Mouse (Mus musculus) stomach, embryonic 16.5 days (tissue): ENCODE results near the gene Ston2. TPM values are rescaled to one million over a fixed set of nuclear protein-coding genes. Genes with fewer than 3 reads are reported as not detected.

ENCODE experiments used
- ATAC-seq: fragments of 200-750 bp; cut with Nextera tagmentation; 2 replicates; pipeline ENCODE4 v1.8.0; 2017; ENCODE audit warnings: moderate number of reproducible peaks, moderate TSS enrichment; ENCODE audit not compliant: insufficient read depth, low FRiP score
- H3K27ac ChIP-seq: fragments of 300-500 bp; sonication (generic); 2 replicates; pipeline ENCODE4 v1.5.1; 2014; ENCODE audit warnings: low read length
- H3K27me3 ChIP-seq: fragments of 300-500 bp; sonication (generic); 2 replicates; pipeline ENCODE4 v1.6.1; 2014; ENCODE audit warnings: low read length, control low read depth, mixed read lengths; ENCODE audit not compliant: control insufficient read depth, insufficient read depth
- H3K36me3 ChIP-seq: fragments of 300-500 bp; sonication (generic); 2 replicates; pipeline ENCODE4 v1.6.1; 2014; ENCODE audit warnings: low read length; ENCODE audit not compliant: control insufficient read depth, insufficient read depth
- H3K4me1 ChIP-seq: fragments of 300-500 bp; sonication (generic); 2 replicates; pipeline ENCODE4 v1.6.1; 2014; ENCODE audit warnings: low read length, control low read depth, mixed read lengths; ENCODE audit not compliant: control insufficient read depth, insufficient read depth
- H3K4me2 ChIP-seq: fragments of 300-500 bp; sonication (generic); 2 replicates; pipeline ENCODE4 v1.6.1; 2014; ENCODE audit warnings: low read depth, low read length, mixed read lengths
- H3K4me3 ChIP-seq: fragments of 300-500 bp; sonication (generic); replicated peaks from 2 replicates; pipeline ENCODE4 v1.5.1; 2014; ENCODE audit warnings: mild to moderate bottlenecking, low read length
- H3K9ac ChIP-seq: fragments of 300-500 bp; sonication (generic); 2 replicates; pipeline ENCODE4 v1.6.1; 2014; ENCODE audit warnings: low read length
- H3K9me3 ChIP-seq: fragments of 300-500 bp; sonication (generic); replicated peaks from 2 replicates; pipeline ENCODE4 v1.6.1; 2016; ENCODE audit warnings: low read length, control low read depth; ENCODE audit not compliant: control insufficient read depth
- WGBS: fragments of 180-500 bp; shearing (Covaris S2); extraction: QIAGEN DNeasy Blood & Tissue Kit; methylation state at CpG from one replicate; pipeline ENCODE4 v1.1.7; 2014; 5-methylcytosine and 5-hydroxymethylcytosine counted together
- polyA plus RNA-seq: library from polyadenylated mRNA; unstranded; fragments of >200 nt; fragmentation: Nextera tagmentation; extraction: Ambion mirVana; gene quantifications from 2 replicates; pipeline ENCODE4 v1.2.1, GENCODE M21; 2015

Ston2 gene
- polyA plus RNA-seq, 1 experiment from 2014 or later: 8.5 TPM

- Histone ChIP-seq H3K4me2 (peak overlapping the region; percentile 91), H3K4me1 (peaks cover 6% of the 10 kb centered on the region; the same call in 1 of the 2 replicates), H3K9me3 (no peaks in the 10 kb centered on the region), H3K4me3 (peak overlapping the region; percentile 62), H3K9ac (peak overlapping the region; percentile 71), H3K27ac (0 out of 2 replicates have a peak overlapping the region, but pooled peaks have one; percentile 29), H3K27me3 (no peaks in the 10 kb centered on the region), H3K36me3 (no peaks in the 10 kb centered on the region)
- WGBS: under 1% methylated on average over 35 of the region's 35 CpGs
- peak; percentile 91 for ATAC-seq
Measured at GRCm38 (mm10) chr12:91779004-91779365, 9.2 kb downstream of the Ston2 start.

GRCm38 (mm10) chr12:91778211-91779003, 9.8 kb downstream of the Ston2 start:
- Histone ChIP-seq H3K27ac (0 out of 2 replicates have a peak overlapping the region, but pooled peaks have one; percentile 29), H3K9me3 (no peaks in the 10 kb centered on the region)
- WGBS: under 1% methylated on average over 49 of the region's 51 CpGs

GRCm38 (mm10) chr12:91776342-91776741, 11.8 kb downstream of the Ston2 start:
- ATAC-seq: no peak
- H3K4me3 ChIP-seq: no peak overlapping the region
- no peaks in the 10 kb centered on the region for H3K36me3 ChIP-seq
- H3K9me3 ChIP-seq: no peaks in the 10 kb centered on the region
- no peak overlapping the region for H3K27ac ChIP-seq
- no peak overlapping the region for H3K4me2 ChIP-seq
- no peak overlapping the region for H3K9ac ChIP-seq
- H3K27me3 ChIP-seq: no peaks in the 10 kb centered on the region
- H3K4me1 ChIP-seq: peaks cover 6% of the 10 kb centered on the region; the same call in 1 of the 2 replicates
- 76% methylated on average over 5 of the region's 5 CpGs for WGBS

More at GRCm38 (mm10) chr12:91778211-91779003, 9.8 kb downstream of the Ston2 start:
- H3K4me1 ChIP-seq: peaks cover 6% of the 10 kb centered on the region; the same call in 1 of the 2 replicates
- no peaks in the 10 kb centered on the region for H3K36me3 ChIP-seq
- peak; percentile 71 for ATAC-seq
- H3K27me3 ChIP-seq: no peaks in the 10 kb centered on the region
- peak overlapping the region; percentile 91 for H3K4me2 ChIP-seq
- peak overlapping the region; percentile 71 for H3K9ac ChIP-seq
- H3K4me3 ChIP-seq: peak overlapping the region; percentile 62

- ATAC-seq: no peak
- Histone ChIP-seq H3K9me3 (no peaks in the 10 kb centered on the region), H3K4me3 (no peak overlapping the region), H3K4me1 (peaks cover 6% of the 10 kb centered on the region; the same call in 1 of the 2 replicates), H3K27me3 (no peaks in the 10 kb centered on the region), H3K4me2 (no peak overlapping the region), H3K27ac (peak overlapping the region; percentile 26; the same call in 1 of the 2 replicates), H3K9ac (no peak overlapping the region), H3K36me3 (no peaks in the 10 kb centered on the region)
- 37% methylated on average over 8 of the region's 8 CpGs for WGBS
Measured at GRCm38 (mm10) chr12:91774811-91775284, 13.3 kb downstream of the Ston2 start.

- ATAC-seq: no peak
- 58% methylated on average over 2 of the region's 2 CpGs for WGBS
Measured at GRCm38 (mm10) chr12:91768871-91769270, 19.3 kb downstream of the Ston2 start.

GRCm38 (mm10) chr12:91768176-91768575, 20.0 kb downstream of the Ston2 start:
- WGBS: 65% methylated on average over 6 of the region's 6 CpGs
- Histone ChIP-seq H3K27me3 (no peaks in the 10 kb centered on the region), H3K9me3 (no peaks in the 10 kb centered on the region), H3K36me3 (no peaks in the 10 kb centered on the region), H3K9ac (no peak overlapping the region), H3K4me1 (0 out of 2 replicates have a peak, but pooled peaks cover 8% of the 10 kb centered on the region), H3K4me2 (no peak overlapping the region), H3K27ac (no peak overlapping the region), H3K4me3 (no peak overlapping the region)
- no peak for ATAC-seq

More at GRCm38 (mm10) chr12:91768871-91769270, 19.3 kb downstream of the Ston2 start:
- no peak overlapping the region for H3K27ac ChIP-seq
- no peaks in the 10 kb centered on the region for H3K27me3 ChIP-seq
- no peak overlapping the region for H3K4me2 ChIP-seq
- no peaks in the 10 kb centered on the region for H3K36me3 ChIP-seq
- 0 out of 2 replicates have a peak, but pooled peaks cover 8% of the 10 kb centered on the region for H3K4me1 ChIP-seq
- no peak overlapping the region for H3K4me3 ChIP-seq
- H3K9ac ChIP-seq: no peak overlapping the region
- no peaks in the 10 kb centered on the region for H3K9me3 ChIP-seq

- Histone ChIP-seq H3K27ac (no peak overlapping the region), H3K9ac (no peak overlapping the region), H3K4me3 (no peak overlapping the region), H3K4me1 (0 out of 2 replicates have a peak, but pooled peaks cover 8% of the 10 kb centered on the region), H3K27me3 (no peaks in the 10 kb centered on the region), H3K9me3 (no peaks in the 10 kb centered on the region), H3K4me2 (peak overlapping the region; percentile 31), H3K36me3 (no peaks in the 10 kb centered on the region)
- no peak for ATAC-seq
- 62% methylated on average over 14 of the region's 14 CpGs for WGBS
Measured at GRCm38 (mm10) chr12:91766338-91767107, 21.7 kb downstream of the Ston2 start.

- no peak overlapping the region for H3K4me2 ChIP-seq
Measured at GRCm38 (mm10) chr12:91765504-91765903, 22.7 kb downstream of the Ston2 start.

More at GRCm38 (mm10) chr12:91765504-91765903, 22.7 kb downstream of the Ston2 start:
- Histone ChIP-seq H3K4me1 (0 out of 2 replicates have a peak, but pooled peaks cover 8% of the 10 kb centered on the region), H3K4me3 (no peak overlapping the region), H3K27me3 (no peaks in the 10 kb centered on the region), H3K36me3 (no peaks in the 10 kb centered on the region), H3K27ac (no peak overlapping the region), H3K9ac (no peak overlapping the region), H3K9me3 (no peaks in the 10 kb centered on the region)
- WGBS: 50% methylated on average over 13 of the region's 13 CpGs
- no peak; the same call in 1 of the 2 replicates for ATAC-seq
